Mouse (Mus musculus): ENCODE data around the gene Naa30.

The Naa30 gene

GRCm38 (mm10) chr14:49226986-49227385, 55.0 kb downstream of the Naa30 start:
- no peak for DNase-seq (ENCODE audit: low spot score)

DNA sequence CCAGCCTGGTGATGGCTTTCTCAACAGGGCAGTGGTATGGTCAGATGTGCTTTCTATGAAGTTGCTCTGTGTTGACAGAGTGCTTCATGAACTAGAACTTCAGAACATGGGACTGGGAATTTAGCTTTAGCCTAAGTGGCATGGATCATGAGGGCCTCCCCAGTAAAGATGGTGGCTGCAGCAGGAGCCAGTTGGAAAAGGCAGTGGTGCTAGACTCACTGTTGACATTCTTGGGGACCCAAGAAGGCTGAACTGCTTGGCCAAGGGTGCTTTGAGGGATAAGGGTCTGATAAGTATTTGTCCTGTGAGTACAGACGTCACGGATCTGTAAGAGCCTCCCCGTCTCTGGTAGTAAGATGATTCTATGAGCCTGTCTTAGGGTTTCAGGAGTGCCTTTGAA, 59.8 kb downstream of the Naa30 start:
- DNase-seq (ENCODE audit: low spot score): no peak

- DNase-seq (ENCODE audit: low spot score): peak; percentile 43
These were observed 62.9 kb downstream of the Naa30 start for GRCm38 (mm10) chr14:49234788-49235515.

DNA sequence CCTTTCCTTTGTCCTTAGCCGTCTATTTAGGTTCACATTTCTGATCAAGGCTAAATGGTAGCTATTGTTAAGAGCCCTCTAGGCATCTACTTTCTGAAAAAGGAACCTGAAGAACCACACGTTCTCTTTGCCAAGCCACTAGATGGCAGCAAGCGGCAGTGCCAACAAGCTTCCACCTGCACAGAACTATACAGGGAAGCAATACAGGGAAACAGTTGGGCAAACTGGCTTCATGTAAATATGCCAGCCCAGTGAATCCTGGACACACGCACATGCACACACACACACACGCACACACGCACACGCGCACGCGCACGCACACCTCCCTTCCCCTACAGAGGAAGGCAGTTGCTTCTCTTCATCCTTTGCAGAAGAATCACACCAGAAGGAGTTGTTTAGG, 66.2 kb downstream of the Naa30 start:
- DNase-seq (ENCODE audit: low spot score): peak; percentile 35

All from urinary bladder, postnatal 25 days (tissue).